Mouse (Mus musculus): ENCODE results near the gene Mier1. TPM values are rescaled to one million over a fixed set of nuclear protein-coding genes. Genes with fewer than 3 reads are reported as not detected.
"Not testable (repeated sequence)": the region's sequence is repeated elsewhere in the genome, so short reads cannot be mapped to it uniquely, and the experiment has no call there.

Gene Mier1
- total RNA-seq, 2 experiments from 2014 or later, result 63.6 to 69.9 TPM

GRCm38 (mm10) chr4:103151946-103152345 is 37.8 kb downstream of the Mier1 start:
- ATAC-seq (replicated peaks; ENCODE audit: poor library complexity, severe bottlenecking), result no peak

- ATAC-seq (replicated peaks; ENCODE audit: poor library complexity, severe bottlenecking), result no peak
Observed at GRCm38 (mm10) chr4:103158781-103159180, 44.6 kb downstream of the Mier1 start.

GRCm38 (mm10) chr4:103166198-103166597 is 52.0 kb downstream of the Mier1 start:
- ATAC-seq (replicated peaks; ENCODE audit: poor library complexity, severe bottlenecking), result not testable (repeated sequence)

- ATAC-seq (replicated peaks; ENCODE audit: poor library complexity, severe bottlenecking), result no peak
Observed at GRCm38 (mm10) chr4:103171256-103171655, 57.1 kb downstream of the Mier1 start.

GRCm38 (mm10) chr4:103173507-103173906 is 59.3 kb downstream of the Mier1 start:
- ATAC-seq (replicated peaks; ENCODE audit: poor library complexity, severe bottlenecking), result no peak

GRCm38 (mm10) chr4:103174001-103174400 is 59.8 kb downstream of the Mier1 start:
- ATAC-seq (replicated peaks; ENCODE audit: poor library complexity, severe bottlenecking), result no peak

- no peak for ATAC-seq (replicated peaks; ENCODE audit: poor library complexity, severe bottlenecking)
Observed at GRCm38 (mm10) chr4:103177681-103178080, 63.5 kb downstream of the Mier1 start.

- ATAC-seq (replicated peaks; ENCODE audit: poor library complexity, severe bottlenecking), result no peak
Observed at GRCm38 (mm10) chr4:103178635-103179318, 64.6 kb downstream of the Mier1 start.

GRCm38 (mm10) chr4:103179581-103179980 is 65.4 kb downstream of the Mier1 start:
- ATAC-seq (replicated peaks; ENCODE audit: poor library complexity, severe bottlenecking), result no peak

- ATAC-seq (replicated peaks; ENCODE audit: poor library complexity, severe bottlenecking), result no peak
Observed at GRCm38 (mm10) chr4:103180300-103180888, 66.2 kb downstream of the Mier1 start.

- no peak for ATAC-seq (replicated peaks; ENCODE audit: poor library complexity, severe bottlenecking)
Observed at GRCm38 (mm10) chr4:103188786-103189640, 74.8 kb downstream of the Mier1 start.

- no peak for ATAC-seq (replicated peaks; ENCODE audit: poor library complexity, severe bottlenecking)
Observed at GRCm38 (mm10) chr4:103192421-103192820, 78.2 kb downstream of the Mier1 start.

GRCm38 (mm10) chr4:103197401-103197800 is 83.2 kb downstream of the Mier1 start:
- 0 out of 2 replicates have a peak, but pooled peaks have one; percentile 22 for ATAC-seq (replicated peaks; ENCODE audit: poor library complexity, severe bottlenecking)

- ATAC-seq (replicated peaks; ENCODE audit: poor library complexity, severe bottlenecking), result no peak
Observed at GRCm38 (mm10) chr4:103199086-103199485, 84.9 kb downstream of the Mier1 start.

- no peak for ATAC-seq (replicated peaks; ENCODE audit: poor library complexity, severe bottlenecking)
Observed at GRCm38 (mm10) chr4:103200046-103200445, 85.9 kb downstream of the Mier1 start.

GRCm38 (mm10) chr4:103203646-103204045 is 89.5 kb downstream of the Mier1 start:
- no peak for ATAC-seq (replicated peaks; ENCODE audit: poor library complexity, severe bottlenecking)

GRCm38 (mm10) chr4:103208553-103208952 is 94.4 kb downstream of the Mier1 start:
- no peak for ATAC-seq (replicated peaks; ENCODE audit: poor library complexity, severe bottlenecking)

- ATAC-seq (replicated peaks; ENCODE audit: poor library complexity, severe bottlenecking), result no peak
Observed at GRCm38 (mm10) chr4:103213859-103214497, 99.8 kb downstream of the Mier1 start.

- ATAC-seq (replicated peaks; ENCODE audit: poor library complexity, severe bottlenecking), result peak; percentile 73
Observed at GRCm38 (mm10) chr4:103214498-103214924, 100.3 kb downstream of the Mier1 start.
